In the genomic region with DNA sequence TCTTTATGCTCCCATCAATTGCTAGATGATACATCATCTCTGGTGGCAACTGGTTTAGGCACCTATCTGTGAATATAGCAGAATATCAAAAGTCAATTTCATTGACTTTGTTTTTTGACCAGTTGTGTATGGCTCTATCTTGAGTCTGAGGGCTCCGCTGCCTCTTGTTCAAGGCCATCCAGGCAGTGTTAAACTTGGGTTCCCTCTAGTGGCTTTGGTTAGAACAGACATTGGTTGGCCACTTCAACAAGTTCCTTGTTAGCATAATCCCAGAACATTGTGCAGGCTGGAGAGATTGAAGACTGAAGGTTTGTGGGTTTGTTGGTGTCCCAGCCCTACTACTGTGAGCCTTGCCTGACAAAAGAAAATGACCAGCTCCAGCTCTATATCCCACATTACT, we compare ENCODE assay signal across 15 mouse cellular contexts. TPM values are rescaled to one million over a fixed set of nuclear protein-coding genes. Genes with fewer than 3 reads are reported as not detected.
A peak's percentile ranks its signal among the peaks of the same experiment; 100 is the strongest.
DNase-seq lines count a peak whose midpoint lies in the region; ATAC-seq and TF ChIP-seq lines count a peak whose summit lies in the region.
"Had no signal": no experiment of that assay in that cellular context is flagged by ENCODE, and none has a peak within 500 bp of the region (broad histone marks: within the 10 kb centered on the region; RNA-seq: fewer than 3 reads in every experiment).

No protein-coding gene starts in this region.

- dilution Hi-C loops in CH12.LX (cut with MboI; ENCODE audit: extremely low pct_ligation_motif_present, extremely low pct_unique_long_range_greater_than_20kb, low sequenced_read_pairs): no loop called here

- TF ChIP-seq CTCF in hindbrain, postnatal 0 days (IDR thresholded peaks at IDR 0.05; ENCODE audit: low read depth): peak; percentile 16; the same call in 1 of the 2 replicates
- TF ChIP-seq CTCF in CH12.LX (conservative IDR thresholded peaks at IDR 0.05 in 1 of 2, IDR thresholded peaks at IDR 0.05 in 1 of 2; ENCODE audit: low read depth in 2 of 2, low read length in 2 of 2): peak; percentile 14 to 65; a peak in 3 of 4 replicates

- H3K4me3 ChIP-seq in hindbrain, postnatal 0 days (ENCODE audit: low read length): no peak overlapping the region
- H3K4me3 ChIP-seq in hindbrain, embryonic 13.5 days: no peak overlapping the region
- H3K4me3 ChIP-seq in CH12.LX (replicated peaks in 1 of 3; ENCODE audit: low read depth in 2 of 3, low read length in 2 of 3, poor library complexity in 1 of 3): no peak overlapping the region
- H3K4me3 ChIP-seq: forebrain, embryonic 15.5 days; liver, embryonic 13.5 days; megakaryocyte, embryonic 14.5 days; neural tube, embryonic 12.5 days; stomach, embryonic 15.5 days had no signal

- H3K79me2 ChIP-seq in CH12.LX (replicated peaks; ENCODE audit: control insufficient read depth, extremely low read depth, insufficient read depth, poor library complexity, severe bottlenecking): no peaks in the 10 kb centered on the region

- H3K4me2 ChIP-seq in hindbrain, postnatal 0 days (ENCODE audit: low read depth, low read length): no peak overlapping the region
- H3K4me2 ChIP-seq in hindbrain, embryonic 13.5 days: no peak overlapping the region
- no peak overlapping the region for H3K4me2 ChIP-seq in CH12.LX (ENCODE audit: insufficient read depth, low read depth, poor library complexity, severe bottlenecking)
- H3K4me2 ChIP-seq: forebrain, embryonic 15.5 days; liver, embryonic 13.5 days; neural tube, embryonic 12.5 days; stomach, embryonic 15.5 days had no signal

- no peak for TF ChIP-seq POLR2A in CH12.LX (IDR thresholded peaks at IDR 0.05; ENCODE audit: low read depth, low read length)

- TF ChIP-seq EP300 in CH12.LX (IDR thresholded peaks at IDR 0.05; ENCODE audit: low read length): no peak

- no peak for ATAC-seq in hindbrain, postnatal 0 days
- ATAC-seq in hindbrain, embryonic 13.5 days (ENCODE audit: low FRiP score): no peak
- ATAC-seq in granulocyte monocyte progenitor cell, adult 5-6 weeks (replicated peaks; ENCODE audit: poor library complexity, severe bottlenecking): peak; percentile 59
- ATAC-seq in inflammation-experienced regulatory T-cells, adult 6 months: no peak
- ATAC-seq: forebrain, embryonic 15.5 days; hindbrain, embryonic 16.5 days had no signal

- in situ Hi-C loops in CH12.LX (cut with MboI; ENCODE audit: low pct_ligation_motif_present, low pct_unique_long_range_greater_than_20kb, low sequenced_read_pairs): loop anchor here (25.0 kb wide), 1 partner anchor 269 kb away; a partner anchor contains a TSS

- no peaks in the 10 kb centered on the region for H3K9me3 ChIP-seq in hindbrain, postnatal 0 days (ENCODE audit: low read length)
- no peaks in the 10 kb centered on the region for H3K9me3 ChIP-seq in hindbrain, embryonic 13.5 days
- no peaks in the 10 kb centered on the region for H3K9me3 ChIP-seq in CH12.LX (replicated peaks; ENCODE audit: low read length)
- H3K9me3 ChIP-seq: forebrain, embryonic 15.5 days; liver, embryonic 13.5 days; megakaryocyte, embryonic 14.5 days; neural tube, embryonic 12.5 days; stomach, embryonic 15.5 days had no signal

- TF ChIP-seq RAD21 in CH12.LX (IDR thresholded peaks at IDR 0.05; ENCODE audit: low read depth, low read length): peak; percentile 58

- no peaks in the 10 kb centered on the region for H3K36me3 ChIP-seq in hindbrain, postnatal 0 days (ENCODE audit: insufficient read depth, low read length)
- H3K36me3 ChIP-seq in hindbrain, embryonic 13.5 days: no peaks in the 10 kb centered on the region
- H3K36me3 ChIP-seq in CH12.LX (replicated peaks in 1 of 2; ENCODE audit: control insufficient read depth in 1 of 2, insufficient read depth in 1 of 2, low read length in 1 of 2): no peaks in the 10 kb centered on the region
- H3K36me3 ChIP-seq: forebrain, embryonic 15.5 days; liver, embryonic 13.5 days; neural tube, embryonic 12.5 days; stomach, embryonic 15.5 days had no signal

- no peaks in the 10 kb centered on the region for H3K27me3 ChIP-seq in hindbrain, postnatal 0 days (ENCODE audit: insufficient read depth, low read length)
- no peaks in the 10 kb centered on the region for H3K27me3 ChIP-seq in hindbrain, embryonic 13.5 days
- no peaks in the 10 kb centered on the region for H3K27me3 ChIP-seq in CH12.LX (replicated peaks)
- H3K27me3 ChIP-seq: forebrain, embryonic 15.5 days; liver, embryonic 13.5 days; megakaryocyte, embryonic 14.5 days; neural tube, embryonic 12.5 days; stomach, embryonic 15.5 days had no signal

- H3K27ac ChIP-seq in hindbrain, postnatal 0 days: no peak overlapping the region
- no peak overlapping the region for H3K27ac ChIP-seq in hindbrain, embryonic 13.5 days
- no peak overlapping the region for H3K27ac ChIP-seq in CH12.LX (ENCODE audit: insufficient read depth, low read depth)
- H3K27ac ChIP-seq: forebrain, embryonic 15.5 days; liver, embryonic 13.5 days; neural tube, embryonic 12.5 days; stomach, embryonic 15.5 days had no signal

- no peaks in the 10 kb centered on the region for H3K4me1 ChIP-seq in hindbrain, postnatal 0 days (ENCODE audit: insufficient read depth, low read length)
- H3K4me1 ChIP-seq in hindbrain, embryonic 13.5 days (replicated peaks): no peaks in the 10 kb centered on the region
- no peaks in the 10 kb centered on the region for H3K4me1 ChIP-seq in CH12.LX (ENCODE audit: control insufficient read depth in 1 of 2, insufficient read depth in 2 of 2)
- H3K4me1 ChIP-seq: forebrain, embryonic 15.5 days; liver, embryonic 13.5 days; megakaryocyte, embryonic 14.5 days; neural tube, embryonic 12.5 days; stomach, embryonic 15.5 days had no signal

- intact Hi-C loops in left cerebral cortex, postnatal 25 days (cut with DNase I): no loop called here

- no peak overlapping the region for H3K9ac ChIP-seq in hindbrain, postnatal 0 days (replicated peaks; ENCODE audit: low read length)
- H3K9ac ChIP-seq in hindbrain, embryonic 13.5 days: no peak overlapping the region
- H3K9ac ChIP-seq in CH12.LX (ENCODE audit: insufficient read depth, low read depth): no peak overlapping the region
- H3K9ac ChIP-seq: forebrain, embryonic 15.5 days; liver, embryonic 13.5 days; neural tube, embryonic 12.5 days; stomach, embryonic 15.5 days had no signal

- 82% methylated on average over 1 of the region's 1 CpGs for WGBS in hindbrain, postnatal 0 days
- WGBS in hindbrain, embryonic 13.5 days: 71% methylated on average over 1 of the region's 1 CpGs

- peak; percentile 2 for DNase-seq in hindbrain, postnatal 0 days (ENCODE audit: low spot score)
- peak; percentile 42 for DNase-seq in CH12.LX (ENCODE audit: extremely low read depth)
- peak; percentile 25 for DNase-seq in ZHBTc4 (ENCODE audit: low read depth, low spot score)
- DNase-seq in cerebellum, adult 9-10 months: no peak
- no peak for DNase-seq in left cerebral cortex, postnatal 25 days (ENCODE audit: low spot score in 2 of 2)
- DNase-seq: liver, embryonic 13.5 days; right cerebral cortex, postnatal 14 days had no signal

TF ChIP-seq in CH12.LX, 34 proteins besides CTCF, POLR2A, EP300 and RAD21 (continues in another document):
- peak; percentile 57 for TF ChIP-seq SMC3 (IDR thresholded peaks at IDR 0.05; ENCODE audit: low read depth, low read length)

RNA-seq across cellular contexts. Expression of a gene that starts 2.9 kb away (rescaled TPM):
- not detected in 2 replicates for total RNA-seq in hindbrain, postnatal 0 days (2014; rRNA removed)
- polyA plus RNA-seq in hindbrain, postnatal 0 days (2015; fragmentation: Nextera tagmentation; extraction: Ambion mirVana): not detected in 2 replicates
- not detected in 2 replicates for polyA plus RNA-seq in hindbrain, embryonic 13.5 days (2015; fragmentation: Nextera tagmentation; extraction: Ambion mirVana)
- not detected in 2 replicates for total RNA-seq in CH12.LX (2012; rRNA removed)
- not detected in 2 replicates for total RNA-seq in CH12.LX (2014; rRNA removed)
- not detected in 2 replicates for polyA plus RNA-seq in CH12.LX (2012; ENCODE audit: insufficient read length, low read depth)
- total RNA-seq in granulocyte monocyte progenitor cell, adult 5-6 weeks (2014; fragmentation: Nextera tagmentation): not detected in 2 replicates
- not detected in 2 replicates for total RNA-seq in granulocyte monocyte progenitor cell, adult 5-6 weeks (2017)
- not detected for polyA plus RNA-seq in inflammation-experienced regulatory T-cells, adult 6 months (2017; shearing (Covaris generic))
- not detected for total RNA-seq in left cerebral cortex, postnatal 25 days (2021)
- polyA plus RNA-seq: forebrain, embryonic 15.5 days; hindbrain, embryonic 16.5 days; liver, embryonic 13.5 days; neural tube, embryonic 12.5 days; stomach, embryonic 15.5 days had no signal

RNA-seq across cellular contexts. Expression of a gene that starts 26.9 kb away (rescaled TPM):
- total RNA-seq in hindbrain, postnatal 0 days (2014; rRNA removed): not detected in 2 replicates
- not detected in 2 replicates for polyA plus RNA-seq in hindbrain, postnatal 0 days (2015; fragmentation: Nextera tagmentation; extraction: Ambion mirVana)
- not detected in 2 replicates for polyA plus RNA-seq in hindbrain, embryonic 13.5 days (2015; fragmentation: Nextera tagmentation; extraction: Ambion mirVana)
- not detected in 2 replicates for total RNA-seq in CH12.LX (2012; rRNA removed)
- not detected in 2 replicates for total RNA-seq in CH12.LX (2014; rRNA removed)
- polyA plus RNA-seq in CH12.LX (2012; ENCODE audit: insufficient read length, low read depth): not detected in 2 replicates
- not detected in 2 replicates for total RNA-seq in granulocyte monocyte progenitor cell, adult 5-6 weeks (2014; fragmentation: Nextera tagmentation)
- total RNA-seq in granulocyte monocyte progenitor cell, adult 5-6 weeks (2017): not detected in 2 replicates
- polyA plus RNA-seq in inflammation-experienced regulatory T-cells, adult 6 months (2017; shearing (Covaris generic)): not detected
- not detected for total RNA-seq in left cerebral cortex, postnatal 25 days (2021)
- polyA plus RNA-seq: forebrain, embryonic 15.5 days; hindbrain, embryonic 16.5 days; liver, embryonic 13.5 days; neural tube, embryonic 12.5 days; stomach, embryonic 15.5 days had no signal

RNA-seq across cellular contexts. Expression of a gene that starts 39.8 kb away (rescaled TPM):
- not detected in 2 replicates for total RNA-seq in hindbrain, postnatal 0 days (2014; rRNA removed)
- not detected in 2 replicates for polyA plus RNA-seq in hindbrain, postnatal 0 days (2015; fragmentation: Nextera tagmentation; extraction: Ambion mirVana)
- polyA plus RNA-seq in hindbrain, embryonic 13.5 days (2015; fragmentation: Nextera tagmentation; extraction: Ambion mirVana): not detected in 2 replicates
- not detected in 2 replicates for total RNA-seq in CH12.LX (2012; rRNA removed)
- total RNA-seq in CH12.LX (2014; rRNA removed): not detected in 2 replicates
- not detected in 2 replicates for polyA plus RNA-seq in CH12.LX (2012; ENCODE audit: insufficient read length, low read depth)
- not detected in 2 replicates for total RNA-seq in granulocyte monocyte progenitor cell, adult 5-6 weeks (2014; fragmentation: Nextera tagmentation)
- not detected in 2 replicates for total RNA-seq in granulocyte monocyte progenitor cell, adult 5-6 weeks (2017)
- polyA plus RNA-seq in inflammation-experienced regulatory T-cells, adult 6 months (2017; shearing (Covaris generic)): not detected
- total RNA-seq in left cerebral cortex, postnatal 25 days (2021): not detected
- polyA plus RNA-seq: forebrain, embryonic 15.5 days; hindbrain, embryonic 16.5 days; liver, embryonic 13.5 days; neural tube, embryonic 12.5 days; stomach, embryonic 15.5 days had no signal

RNA-seq across cellular contexts. Expression of a gene that starts 50.4 kb away (rescaled TPM):
- total RNA-seq in hindbrain, postnatal 0 days (2014; rRNA removed): not detected in 2 replicates
- not detected in 2 replicates for polyA plus RNA-seq in hindbrain, postnatal 0 days (2015; fragmentation: Nextera tagmentation; extraction: Ambion mirVana)
- not detected in 2 replicates for polyA plus RNA-seq in hindbrain, embryonic 13.5 days (2015; fragmentation: Nextera tagmentation; extraction: Ambion mirVana)
- total RNA-seq in CH12.LX (2012; rRNA removed): not detected in 2 replicates
- total RNA-seq in CH12.LX (2014; rRNA removed): not detected in 2 replicates
- not detected in 2 replicates for polyA plus RNA-seq in CH12.LX (2012; ENCODE audit: insufficient read length, low read depth)
- not detected in 2 replicates for total RNA-seq in granulocyte monocyte progenitor cell, adult 5-6 weeks (2014; fragmentation: Nextera tagmentation)
- not detected in 2 replicates for total RNA-seq in granulocyte monocyte progenitor cell, adult 5-6 weeks (2017)
- not detected for polyA plus RNA-seq in inflammation-experienced regulatory T-cells, adult 6 months (2017; shearing (Covaris generic))
- total RNA-seq in left cerebral cortex, postnatal 25 days (2021): not detected
- polyA plus RNA-seq: forebrain, embryonic 15.5 days; hindbrain, embryonic 16.5 days; liver, embryonic 13.5 days; neural tube, embryonic 12.5 days; stomach, embryonic 15.5 days had no signal

Comparison
In these comparisons a context has a peak if more than half of its experiments do, and no peak if none do; other contexts are left out.
1. DNase-seq: peak in hindbrain, postnatal 0 days (single experiment), CH12.LX (single experiment) and ZHBTc4 (single experiment); none in cerebellum, adult 9-10 months (single experiment) and left cerebral cortex, postnatal 25 days (0 of 2).